Mouse (Mus musculus) testis, postnatal 10 days (tissue): ENCODE data around the gene Ppp2r5e.

ENCODE experiments used
- DNase-seq: peaks from one replicate; pipeline ENCODE4 v3.0.0; 2021; ENCODE audit warnings: low spot score

Ppp2r5e gene

DNA sequence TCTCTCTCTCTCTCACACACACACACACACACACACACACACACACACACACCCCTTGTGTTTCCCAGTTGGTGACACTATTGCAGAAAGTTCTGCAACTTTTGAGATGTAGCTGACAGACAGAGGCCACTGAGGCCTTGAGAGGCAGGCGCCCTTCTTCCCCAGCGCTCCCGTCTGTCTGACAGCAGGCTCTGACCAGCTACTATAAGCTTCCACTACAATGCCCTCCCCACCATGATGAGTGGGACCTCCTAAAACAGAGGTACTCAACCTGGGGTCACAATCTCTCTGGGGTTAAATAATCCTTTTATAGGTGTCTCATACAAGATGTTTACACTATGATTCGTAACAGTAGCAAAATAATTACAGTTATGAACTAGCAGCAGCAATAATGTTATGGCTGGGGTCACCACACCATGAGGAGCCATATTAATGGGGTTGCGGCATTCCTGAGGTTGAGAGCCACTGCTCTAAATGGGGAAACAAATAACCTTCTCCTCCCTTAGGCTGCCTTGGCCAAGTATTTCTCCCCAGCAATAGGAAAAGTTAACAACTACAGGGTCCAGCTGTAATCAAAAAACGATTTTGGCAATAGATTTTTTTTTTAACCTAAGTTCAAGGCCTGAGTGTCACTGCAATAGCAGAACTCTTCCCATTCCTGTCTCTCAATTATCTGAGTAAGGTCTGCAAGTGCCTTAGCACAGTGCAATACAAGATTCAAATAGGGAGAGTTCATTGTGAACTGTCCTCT lies 58.2 kb downstream of the Ppp2r5e start:
- DNase-seq, result no peak

GRCm38 (mm10) chr12:75537019-75537672 lies 58.9 kb downstream of the Ppp2r5e start:
- no peak for DNase-seq

DNA sequence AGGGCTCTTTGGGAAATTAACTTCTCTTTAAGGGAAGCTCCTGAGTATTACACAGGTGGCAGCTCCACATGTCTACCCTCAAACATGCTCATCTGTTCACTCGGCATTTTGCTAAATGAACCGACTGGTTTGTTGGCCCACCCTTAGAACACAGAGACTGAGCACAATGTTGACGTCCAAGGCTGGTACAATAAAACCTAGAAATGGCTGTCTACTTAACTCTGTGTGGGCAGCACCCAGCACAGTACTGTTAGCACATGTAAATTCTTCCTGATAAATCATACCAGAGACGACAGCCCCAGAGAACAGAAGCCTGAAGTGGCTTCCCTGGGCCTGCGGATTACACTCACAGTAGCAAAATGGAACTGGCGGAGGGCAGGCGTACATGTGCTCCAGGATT lies 59.5 kb downstream of the Ppp2r5e start:
- DNase-seq, result no peak

GRCm38 (mm10) chr12:75533145-75533544 lies 62.9 kb downstream of the Ppp2r5e start:
- no peak for DNase-seq

DNA sequence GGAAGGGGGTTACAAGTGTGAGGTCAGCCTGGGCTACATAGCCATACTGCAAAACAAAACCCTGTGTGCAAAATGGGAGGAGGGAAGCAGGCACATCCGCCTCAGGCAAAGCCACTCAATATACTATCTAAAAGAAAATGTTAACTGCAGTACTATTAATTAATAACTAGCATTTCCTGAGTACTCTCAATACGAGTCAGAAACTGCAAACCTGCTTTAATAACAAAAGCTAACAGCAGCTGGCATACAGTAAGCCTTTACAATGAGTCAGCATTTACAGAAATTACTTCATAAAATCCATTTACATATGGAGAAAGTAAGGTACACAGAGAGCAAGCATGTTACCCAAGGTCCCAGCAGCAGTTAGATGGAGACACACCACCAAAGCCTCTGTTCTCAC lies 64.2 kb downstream of the Ppp2r5e start:
- DNase-seq, result no peak

- no peak for DNase-seq
These were observed 66.9 kb downstream of the Ppp2r5e start for GRCm38 (mm10) chr12:75528857-75529808.

DNA sequence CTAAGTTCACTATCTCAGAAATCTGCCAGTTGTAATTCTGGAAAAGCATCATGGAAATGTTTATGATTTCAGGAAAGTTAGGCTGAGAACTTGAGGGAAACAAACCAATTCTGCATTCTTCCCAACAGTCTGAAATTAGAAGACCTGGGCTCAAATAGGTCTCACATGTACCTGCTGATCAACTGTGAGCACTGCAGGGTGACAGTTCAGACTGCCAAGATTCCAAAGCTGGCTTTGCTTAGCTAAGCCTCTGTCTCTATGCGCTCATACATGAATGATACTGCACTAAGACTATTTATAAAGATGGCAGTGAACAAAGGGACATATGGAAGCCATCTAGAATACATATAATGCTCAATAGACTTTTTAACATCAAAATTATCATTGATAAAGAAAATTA lies 67.7 kb downstream of the Ppp2r5e start:
- no peak for DNase-seq

DNA sequence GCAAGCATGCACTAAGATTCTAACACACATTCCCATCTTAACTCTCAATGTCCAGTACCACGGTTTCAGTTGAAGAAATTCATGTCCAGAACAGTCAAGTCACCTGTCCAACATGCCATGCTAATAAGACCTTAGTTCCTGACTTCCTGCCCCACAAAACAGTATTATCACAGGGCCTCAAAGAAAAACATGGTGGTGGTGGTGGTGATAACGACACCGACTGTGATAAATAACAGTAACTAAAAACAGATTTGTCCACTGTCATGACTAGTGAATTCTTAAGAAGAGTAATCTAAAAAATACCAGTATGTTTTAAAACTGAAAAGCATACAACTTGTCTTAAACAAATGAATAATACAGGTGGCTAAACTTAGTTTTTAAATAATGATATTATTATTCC lies 71.8 kb downstream of the Ppp2r5e start:
- DNase-seq, result no peak

- no peak for DNase-seq
These were observed 73.1 kb downstream of the Ppp2r5e start for GRCm38 (mm10) chr12:75522931-75523330.

DNA sequence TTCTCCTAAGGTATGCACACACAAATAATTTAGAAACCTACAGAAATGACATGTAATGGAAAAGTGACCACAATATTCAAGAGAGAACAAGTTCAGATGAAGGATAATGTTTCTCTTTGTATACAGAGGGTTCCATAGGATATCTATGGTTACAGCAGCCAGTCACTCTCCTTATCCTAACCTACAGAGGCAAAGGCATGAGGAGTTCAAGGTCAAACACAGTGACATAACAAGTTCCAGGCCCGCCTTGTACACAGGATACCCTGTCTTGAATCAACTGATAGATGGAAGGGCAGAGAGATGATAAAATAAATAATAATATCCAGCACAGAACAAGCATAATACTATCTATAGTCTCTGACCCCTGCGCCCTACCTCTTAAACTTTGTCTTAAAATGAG lies 73.7 kb downstream of the Ppp2r5e start:
- no peak for DNase-seq

- no peak for DNase-seq
These were observed 75.7 kb downstream of the Ppp2r5e start for GRCm38 (mm10) chr12:75520395-75520794.

DNA sequence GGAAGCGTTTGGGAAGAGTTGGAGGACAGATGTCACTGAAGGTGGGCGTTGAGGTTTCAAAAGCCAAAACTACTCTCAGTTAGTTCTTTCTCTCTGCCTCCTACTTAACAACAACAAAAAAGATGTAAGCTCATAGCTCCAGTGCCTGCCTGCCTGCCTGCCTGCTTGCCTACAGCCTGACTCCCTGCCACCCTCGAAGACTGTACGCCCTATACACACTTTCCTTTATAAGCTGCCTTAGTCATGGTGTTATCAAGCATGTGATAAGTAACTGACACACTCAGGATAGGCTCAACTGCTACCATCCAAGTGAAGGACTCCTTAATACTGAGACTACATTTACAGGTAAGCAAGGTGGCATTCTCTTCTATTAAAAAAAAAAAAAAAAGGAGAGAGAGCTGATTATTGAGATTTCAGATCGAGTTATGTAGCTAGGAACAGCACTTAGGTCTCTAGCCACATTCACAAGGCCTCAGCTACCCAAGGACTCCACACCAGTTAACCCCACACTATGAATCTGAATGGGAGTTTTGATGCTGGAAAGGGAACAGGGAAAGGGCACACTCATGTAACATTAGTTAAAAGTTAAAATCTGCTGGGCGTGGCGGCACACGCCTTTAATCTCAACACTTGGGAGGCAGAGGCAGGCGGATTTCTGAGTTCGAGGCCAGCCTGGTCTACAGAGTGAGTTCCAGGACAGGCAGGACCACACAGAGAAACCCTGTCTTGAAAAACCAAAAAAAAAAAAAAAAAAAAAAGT lies 76.7 kb downstream of the Ppp2r5e start:
- peak; percentile 16 for DNase-seq

DNA sequence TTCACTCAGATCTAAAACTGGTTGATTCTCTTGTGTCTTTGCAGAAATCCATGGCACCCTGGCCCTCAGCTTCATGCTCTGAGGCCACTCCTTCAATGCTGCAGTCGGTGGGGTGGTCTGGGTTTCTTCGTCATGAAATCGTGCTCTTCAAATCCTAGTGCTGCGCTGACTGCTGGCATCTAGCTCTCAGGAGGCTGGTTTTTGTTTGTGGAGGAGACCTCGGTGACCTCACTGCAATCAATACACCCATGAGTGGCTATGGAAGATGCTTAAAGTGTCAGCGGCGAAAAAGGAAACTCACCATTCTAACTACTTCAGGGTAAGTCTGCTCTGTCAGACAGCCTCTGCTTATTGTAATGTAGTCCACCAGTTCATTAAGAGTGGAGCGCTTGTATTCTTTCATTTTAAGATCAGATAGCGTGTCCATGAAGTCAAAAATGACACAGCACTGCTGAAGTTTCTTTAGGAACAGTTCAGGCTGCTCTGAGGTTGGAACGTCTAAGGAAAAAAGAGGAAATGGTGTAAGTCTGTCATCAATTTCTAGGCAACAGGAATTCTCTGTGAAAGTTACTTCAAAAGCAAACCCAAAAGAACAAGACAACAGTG lies 80.6 kb downstream of the Ppp2r5e start:
- DNase-seq, result peak; percentile 28

DNA sequence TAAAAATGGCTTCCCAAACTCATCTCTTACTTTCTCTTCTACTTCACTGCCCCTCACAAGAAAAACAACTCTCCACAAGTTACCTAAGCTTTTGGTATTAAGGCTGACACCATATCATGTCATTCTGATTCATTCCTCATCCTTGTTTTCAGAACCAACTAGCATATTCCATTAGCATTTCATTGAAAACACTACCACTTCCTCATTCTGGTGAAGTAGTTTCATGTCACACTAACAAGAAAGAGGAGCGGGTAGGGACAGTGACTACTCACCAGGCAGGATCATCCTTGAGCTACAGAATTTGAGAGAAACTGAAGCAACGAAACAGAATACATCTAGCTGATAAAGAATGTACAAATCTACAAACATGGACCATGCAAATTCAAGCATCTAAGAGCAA lies 84.5 kb downstream of the Ppp2r5e start:
- no peak for DNase-seq

DNA sequence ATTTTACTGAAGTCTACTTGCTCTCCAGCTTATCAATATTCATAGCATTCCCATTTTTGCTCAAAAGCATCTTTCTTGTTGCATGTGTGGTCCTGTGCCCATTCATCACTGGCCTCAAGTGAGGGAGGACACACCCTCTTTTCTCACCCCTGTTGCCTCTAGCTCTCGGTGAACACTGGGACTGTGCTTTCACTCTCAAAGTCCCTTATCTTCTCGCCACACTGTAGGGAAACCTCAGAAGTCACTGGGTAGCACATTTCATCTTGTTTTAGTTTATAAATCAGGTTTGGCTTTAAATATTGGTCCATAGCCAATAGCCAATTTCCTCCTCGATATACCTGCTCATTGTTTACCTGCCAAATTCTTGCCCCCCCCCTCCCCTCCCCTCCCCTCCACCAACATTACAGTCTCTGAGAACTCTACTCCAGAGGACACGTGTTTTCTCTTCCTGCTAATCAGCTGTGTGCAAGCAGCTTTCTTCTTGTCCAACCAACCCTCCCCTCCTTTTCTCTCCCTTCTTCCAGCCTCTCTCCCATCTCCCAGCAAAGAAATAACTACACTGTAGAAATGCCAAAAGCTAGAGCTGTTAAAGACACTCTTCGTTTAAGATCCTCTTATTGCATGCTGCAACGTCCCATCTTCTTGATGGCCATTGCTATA lies 90.9 kb downstream of the Ppp2r5e start:
- DNase-seq, result no peak

DNA sequence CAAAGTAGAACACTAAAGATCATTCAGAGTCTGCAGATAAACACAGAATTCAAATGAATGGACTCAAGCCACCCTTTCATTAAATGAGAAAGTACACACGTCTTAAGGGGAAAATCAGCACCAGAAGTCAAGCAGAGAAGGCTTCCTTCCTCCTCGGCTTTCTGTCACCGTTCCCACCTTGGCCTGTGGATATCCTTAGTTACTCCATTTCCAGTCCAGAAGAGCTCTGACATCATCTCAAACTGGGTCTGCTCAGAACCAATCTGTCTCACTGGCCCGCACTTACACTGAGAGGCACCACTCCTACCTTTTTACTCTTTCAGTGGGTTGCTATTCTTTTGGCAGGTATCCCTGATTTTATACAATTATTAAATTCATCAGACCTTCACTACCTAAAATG lies 93.4 kb downstream of the Ppp2r5e start:
- DNase-seq, result no peak

DNA sequence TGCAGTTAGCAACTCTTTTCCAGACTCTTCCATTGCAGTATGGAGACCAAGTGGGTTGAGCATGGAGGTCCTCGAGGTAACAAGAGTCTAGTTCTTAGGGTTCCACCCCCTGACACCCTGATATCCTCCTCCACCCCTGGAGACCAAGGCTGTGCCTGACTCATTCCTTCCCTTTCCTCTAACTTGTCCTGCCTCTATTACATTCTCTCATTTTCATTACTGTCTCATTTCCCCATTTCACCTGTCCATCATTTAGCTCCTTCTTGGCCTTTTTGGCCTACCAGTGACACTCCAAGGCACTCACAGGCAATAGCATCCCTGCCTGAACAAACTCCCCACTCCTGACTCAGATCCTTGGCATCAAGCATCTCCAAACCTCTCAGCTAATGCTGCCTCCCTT lies 98.3 kb downstream of the Ppp2r5e start:
- no peak for DNase-seq

- no peak for DNase-seq
These were observed 100.4 kb downstream of the Ppp2r5e start for GRCm38 (mm10) chr12:75495636-75496035.

- no peak for DNase-seq
These were observed 101.4 kb downstream of the Ppp2r5e start for GRCm38 (mm10) chr12:75494643-75495042.

GRCm38 (mm10) chr12:75492549-75493327 lies 103.3 kb downstream of the Ppp2r5e start:
- no peak for DNase-seq
